Mouse (Mus musculus): ENCODE data around the gene Camk2b. TPM values are rescaled to one million over a fixed set of nuclear protein-coding genes. Genes with fewer than 3 reads are reported as not detected.

Camk2b gene
- polyA plus RNA-seq, 1 experiment = 12.8 TPM

DNA sequence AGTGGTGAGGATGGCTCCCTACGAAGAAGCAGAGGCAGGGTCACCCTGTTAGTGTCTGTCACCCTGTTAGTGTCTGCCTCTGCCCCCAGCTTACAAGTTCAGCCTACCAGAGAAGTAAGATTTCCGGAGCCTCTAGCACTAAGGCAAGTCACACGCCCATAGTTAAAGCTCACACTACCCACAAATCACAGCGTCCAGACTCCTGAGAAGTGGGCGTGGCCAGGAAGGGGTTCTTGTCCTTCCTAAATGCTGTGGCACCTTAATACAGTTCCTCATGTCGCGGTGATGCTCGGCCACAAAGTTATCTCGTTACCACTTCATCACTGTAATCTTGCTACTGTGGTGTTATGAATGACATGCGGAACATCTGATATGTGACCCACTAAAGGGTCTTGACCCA is 78.0 kb downstream of the Camk2b start:
- no peak overlapping the region for H3K4me3 ChIP-seq (ENCODE audit: low read depth, low read length)
- H3K9ac ChIP-seq (ENCODE audit: low read depth, poor library complexity, severe bottlenecking) = no peak overlapping the region
- no peak for TF ChIP-seq CTCF (IDR thresholded peaks at IDR 0.05; ENCODE audit: low read depth, low read length)
- no peak for TF ChIP-seq POLR2A (IDR thresholded peaks at IDR 0.05; ENCODE audit: insufficient read depth, low read length)
- H3K4me1 ChIP-seq (ENCODE audit: control insufficient read depth, insufficient read depth, low read length) = no peaks in the 10 kb centered on the region
- H3K36me3 ChIP-seq (ENCODE audit: control insufficient read depth, insufficient read depth, low read length, poor library complexity, severe bottlenecking) = no peaks in the 10 kb centered on the region
- H3K27ac ChIP-seq (ENCODE audit: insufficient read depth, low read length) = no peak overlapping the region
- H3K27me3 ChIP-seq (ENCODE audit: control insufficient read depth, insufficient read depth, low read length, poor library complexity, severe bottlenecking) = no peaks in the 10 kb centered on the region
- H3K9me3 ChIP-seq (replicated peaks; ENCODE audit: control insufficient read depth, insufficient read depth, low read length, poor library complexity, severe bottlenecking) = no peaks in the 10 kb centered on the region

DNA sequence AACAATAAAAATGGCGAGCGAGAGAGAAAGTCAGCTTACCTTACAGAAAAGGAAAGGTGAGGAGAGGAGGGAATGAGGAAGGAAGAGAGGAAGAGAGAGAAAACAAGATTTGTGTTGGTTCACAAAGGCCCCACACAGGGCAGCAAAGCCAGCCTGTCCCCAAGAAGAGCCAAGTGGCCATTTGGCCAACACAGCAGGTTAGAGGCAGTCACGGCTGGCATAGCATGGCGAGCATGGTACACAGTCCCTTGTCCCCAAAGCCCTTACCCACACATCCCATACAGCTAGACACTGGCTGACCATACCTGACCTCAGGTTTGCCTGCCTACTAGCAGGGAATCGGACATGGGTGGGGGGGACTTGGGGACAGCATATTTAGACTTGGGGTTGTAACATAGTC is 82.5 kb downstream of the Camk2b start:
- no peak overlapping the region for H3K4me3 ChIP-seq (ENCODE audit: low read depth, low read length)
- H3K27ac ChIP-seq (ENCODE audit: insufficient read depth, low read length) = no peak overlapping the region
- H3K4me1 ChIP-seq (ENCODE audit: control insufficient read depth, insufficient read depth, low read length) = no peaks in the 10 kb centered on the region
- no peak overlapping the region for H3K9ac ChIP-seq (ENCODE audit: low read depth, poor library complexity, severe bottlenecking)
- no peaks in the 10 kb centered on the region for H3K27me3 ChIP-seq (ENCODE audit: control insufficient read depth, insufficient read depth, low read length, poor library complexity, severe bottlenecking)
- no peaks in the 10 kb centered on the region for H3K9me3 ChIP-seq (replicated peaks; ENCODE audit: control insufficient read depth, insufficient read depth, low read length, poor library complexity, severe bottlenecking)
- TF ChIP-seq EP300 (IDR thresholded peaks at IDR 0.05; ENCODE audit: insufficient read depth, low read depth, low read length) = no peak
- no peaks in the 10 kb centered on the region for H3K36me3 ChIP-seq (ENCODE audit: control insufficient read depth, insufficient read depth, low read length, poor library complexity, severe bottlenecking)

DNA sequence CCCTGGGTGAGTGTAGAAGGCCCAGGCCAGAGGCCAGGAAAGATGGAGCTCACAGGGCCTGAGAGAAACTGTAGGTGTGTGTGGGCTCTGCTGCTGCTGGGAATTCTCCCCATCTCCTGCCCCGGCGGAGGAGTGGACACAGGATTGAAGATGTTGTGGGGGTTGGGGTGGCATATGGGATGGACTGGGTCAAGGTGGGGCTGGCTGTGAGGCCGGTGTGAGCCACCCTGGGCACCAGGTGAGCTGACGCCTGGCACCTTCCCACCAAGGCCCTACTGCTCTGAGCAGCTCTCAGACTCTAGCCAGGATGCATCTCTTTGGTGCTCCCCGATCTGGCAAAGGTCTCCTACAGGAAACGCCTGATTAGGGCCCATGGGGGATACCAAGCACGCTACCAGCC is 84.8 kb downstream of the Camk2b start:
- Histone ChIP-seq H3K9me3 (replicated peaks; ENCODE audit: control insufficient read depth, insufficient read depth, low read length, poor library complexity, severe bottlenecking) (no peaks in the 10 kb centered on the region), H3K4me1 (ENCODE audit: control insufficient read depth, insufficient read depth, low read length) (no peaks in the 10 kb centered on the region), H3K4me3 (ENCODE audit: low read depth, low read length) (0 out of 2 replicates have a peak overlapping the region, but pooled peaks have one; percentile 11), H3K27me3 (ENCODE audit: control insufficient read depth, insufficient read depth, low read length, poor library complexity, severe bottlenecking) (no peaks in the 10 kb centered on the region), H3K9ac (ENCODE audit: low read depth, poor library complexity, severe bottlenecking) (no peak overlapping the region), H3K27ac (ENCODE audit: insufficient read depth, low read length) (no peak overlapping the region), H3K36me3 (ENCODE audit: control insufficient read depth, insufficient read depth, low read length, poor library complexity, severe bottlenecking) (no peaks in the 10 kb centered on the region)
- TF ChIP-seq EP300 (IDR thresholded peaks at IDR 0.05; ENCODE audit: insufficient read depth, low read depth, low read length) = no peak
- no peak for TF ChIP-seq CTCF (IDR thresholded peaks at IDR 0.05; ENCODE audit: low read depth, low read length)

DNA sequence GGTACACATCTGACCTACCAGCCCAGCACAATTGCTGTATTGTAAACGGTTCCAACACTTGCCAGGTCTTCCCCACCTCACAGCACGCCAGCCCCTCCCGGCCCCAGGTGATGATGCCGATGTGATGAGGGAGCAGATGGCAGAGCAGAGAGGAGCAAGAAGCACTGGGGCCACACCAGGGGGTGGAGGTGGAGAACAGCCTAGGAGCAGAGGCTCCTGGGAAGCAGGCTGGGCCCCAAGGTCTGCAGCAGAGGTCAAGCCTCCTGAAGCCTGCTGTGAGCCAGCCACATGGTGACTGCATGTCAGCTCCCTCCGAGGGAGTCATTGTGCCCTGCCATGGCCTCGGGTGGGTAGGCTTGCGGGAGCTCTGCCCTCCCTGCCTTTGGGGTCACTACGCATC is 85.6 kb downstream of the Camk2b start:
- Histone ChIP-seq H3K27ac (ENCODE audit: insufficient read depth, low read length) (no peak overlapping the region), H3K27me3 (ENCODE audit: control insufficient read depth, insufficient read depth, low read length, poor library complexity, severe bottlenecking) (no peaks in the 10 kb centered on the region), H3K9ac (ENCODE audit: low read depth, poor library complexity, severe bottlenecking) (no peak overlapping the region), H3K36me3 (ENCODE audit: control insufficient read depth, insufficient read depth, low read length, poor library complexity, severe bottlenecking) (no peaks in the 10 kb centered on the region), H3K4me3 (ENCODE audit: low read depth, low read length) (no peak overlapping the region), H3K9me3 (replicated peaks; ENCODE audit: control insufficient read depth, insufficient read depth, low read length, poor library complexity, severe bottlenecking) (no peaks in the 10 kb centered on the region), H3K4me1 (ENCODE audit: control insufficient read depth, insufficient read depth, low read length) (no peaks in the 10 kb centered on the region)
- TF ChIP-seq EP300 (IDR thresholded peaks at IDR 0.05; ENCODE audit: insufficient read depth, low read depth, low read length) (no peak), POLR2A (IDR thresholded peaks at IDR 0.05; ENCODE audit: insufficient read depth, low read length) (no peak), CTCF (IDR thresholded peaks at IDR 0.05; ENCODE audit: low read depth, low read length) (no peak)

DNA sequence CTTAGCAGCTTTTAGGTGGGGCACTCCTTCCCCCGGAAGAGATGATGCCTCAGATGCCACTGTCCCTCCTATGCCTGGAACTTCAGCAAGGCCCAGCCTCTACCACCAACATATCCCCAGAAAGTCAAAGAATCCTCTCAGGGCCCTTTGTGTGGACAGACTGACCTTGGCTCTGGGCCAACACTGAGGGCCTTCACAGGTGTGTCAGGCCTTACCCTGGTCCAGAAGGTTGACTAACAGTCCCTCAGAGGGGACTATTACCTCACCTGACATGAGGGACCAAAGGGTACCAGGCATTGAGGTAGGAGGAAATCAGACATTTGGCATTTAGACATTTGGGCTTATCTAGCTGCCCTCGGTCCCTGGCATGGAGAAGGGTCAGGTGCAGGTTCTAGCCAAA is 86.1 kb downstream of the Camk2b start:
- Histone ChIP-seq H3K4me3 (ENCODE audit: low read depth, low read length) (no peak overlapping the region), H3K4me1 (ENCODE audit: control insufficient read depth, insufficient read depth, low read length) (no peaks in the 10 kb centered on the region), H3K27me3 (ENCODE audit: control insufficient read depth, insufficient read depth, low read length, poor library complexity, severe bottlenecking) (no peaks in the 10 kb centered on the region), H3K27ac (ENCODE audit: insufficient read depth, low read length) (no peak overlapping the region), H3K9me3 (replicated peaks; ENCODE audit: control insufficient read depth, insufficient read depth, low read length, poor library complexity, severe bottlenecking) (no peaks in the 10 kb centered on the region), H3K9ac (ENCODE audit: low read depth, poor library complexity, severe bottlenecking) (no peak overlapping the region), H3K36me3 (ENCODE audit: control insufficient read depth, insufficient read depth, low read length, poor library complexity, severe bottlenecking) (no peaks in the 10 kb centered on the region)
- TF ChIP-seq EP300 (IDR thresholded peaks at IDR 0.05; ENCODE audit: insufficient read depth, low read depth, low read length) = no peak
- TF ChIP-seq POLR2A (IDR thresholded peaks at IDR 0.05; ENCODE audit: insufficient read depth, low read length) = no peak
- TF ChIP-seq CTCF (IDR thresholded peaks at IDR 0.05; ENCODE audit: low read depth, low read length) = no peak

DNA sequence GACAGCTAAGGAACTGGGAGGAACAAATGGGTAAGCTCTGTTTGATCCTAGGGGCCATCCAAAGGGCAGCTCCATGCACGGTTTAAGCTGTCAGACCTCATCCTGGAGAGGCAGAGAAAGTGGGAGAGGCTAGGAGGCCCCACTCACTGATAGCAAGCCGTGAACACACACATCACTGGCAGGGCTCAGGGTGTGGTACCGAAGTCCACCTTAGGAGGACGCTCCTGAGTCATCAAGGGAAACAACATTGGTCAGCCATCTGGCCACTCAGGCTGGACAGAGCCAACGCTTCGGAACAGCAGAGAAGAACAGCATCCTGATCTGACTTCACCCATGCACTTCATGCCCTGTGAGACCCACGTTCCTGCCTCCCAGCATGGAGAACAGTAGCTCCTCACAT is 87.1 kb downstream of the Camk2b start:
- Histone ChIP-seq H3K36me3 (ENCODE audit: control insufficient read depth, insufficient read depth, low read length, poor library complexity, severe bottlenecking) (no peaks in the 10 kb centered on the region), H3K4me3 (ENCODE audit: low read depth, low read length) (no peak overlapping the region), H3K4me1 (ENCODE audit: control insufficient read depth, insufficient read depth, low read length) (no peaks in the 10 kb centered on the region), H3K27me3 (ENCODE audit: control insufficient read depth, insufficient read depth, low read length, poor library complexity, severe bottlenecking) (no peaks in the 10 kb centered on the region), H3K27ac (ENCODE audit: insufficient read depth, low read length) (no peak overlapping the region), H3K9me3 (replicated peaks; ENCODE audit: control insufficient read depth, insufficient read depth, low read length, poor library complexity, severe bottlenecking) (no peaks in the 10 kb centered on the region), H3K9ac (ENCODE audit: low read depth, poor library complexity, severe bottlenecking) (no peak overlapping the region)
- TF ChIP-seq CTCF (IDR thresholded peaks at IDR 0.05; ENCODE audit: low read depth, low read length) (no peak), POLR2A (IDR thresholded peaks at IDR 0.05; ENCODE audit: insufficient read depth, low read length) (no peak), EP300 (IDR thresholded peaks at IDR 0.05; ENCODE audit: insufficient read depth, low read depth, low read length) (no peak)
